In the genomic region with DNA sequence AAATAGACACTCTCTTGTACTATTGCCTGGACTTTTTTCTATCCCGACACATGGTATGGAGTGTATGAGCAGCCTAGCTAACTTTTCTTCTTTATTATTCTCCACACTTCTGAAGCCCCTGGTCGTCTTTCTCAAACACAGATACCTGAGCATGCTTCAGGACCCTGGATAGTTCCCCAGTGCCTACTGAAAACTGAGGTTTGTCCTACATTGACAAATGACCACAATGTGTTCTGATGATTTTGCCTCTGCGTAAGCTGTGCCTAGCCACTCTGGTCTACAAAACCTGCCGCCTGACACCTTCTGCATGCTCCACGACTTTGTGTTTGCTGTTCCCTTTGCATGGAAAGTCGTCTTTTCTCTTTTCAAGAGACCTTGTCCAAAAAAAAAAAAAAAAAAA, we compare ENCODE assay signal across 12 mouse cellular contexts. TPM values are rescaled to one million over a fixed set of nuclear protein-coding genes. Genes with fewer than 3 reads are reported as not detected.
DNase-seq lines count a peak whose midpoint lies in the region; ATAC-seq lines count a peak whose summit lies in the region.
"Had no signal": no experiment of that assay in that cellular context is flagged by ENCODE, and none has a peak within 500 bp of the region (broad histone marks: within the 10 kb centered on the region; RNA-seq: fewer than 3 reads in every experiment).

No protein-coding gene starts in this region.

- intact Hi-C loops in left cerebral cortex, postnatal 25 days (cut with DNase I), result no loop called here

- ATAC-seq in megakaryocyte progenitor cell, adult 5-6 weeks (replicated peaks; ENCODE audit: poor library complexity), result 0 out of 2 replicates have a peak, but pooled peaks have one; percentile 42
- ATAC-seq: activated CD4-positive, CD25-positive, alpha-beta regulatory T cell, adult 4 months had no signal

- DNase-seq in adrenal gland, postnatal 36 days, result peak; percentile 4 to 25
- no peak for DNase-seq in adrenal gland, postnatal 25 days
- DNase-seq in lung, postnatal 14 days, result peak; percentile 22
- DNase-seq in lung, postnatal 10 days, result no peak
- DNase-seq in adipocyte (ENCODE audit: low spot score), result peak; percentile 18
- DNase-seq in natural killer cell, adult 2 months (ENCODE audit: low spot score in 2 of 2), result no peak
- no peak for DNase-seq in left cerebral cortex, postnatal 25 days (ENCODE audit: low spot score in 2 of 2)
- DNase-seq: cerebellum, adult 18-20 months had no signal

RNA-seq across cellular contexts. Expression of gene Tph2, which starts 41.2 kb away (rescaled TPM):
- under 1 TPM in 1 of 2 experiments, not detected in 1; 0.10 TPM for total RNA-seq in adrenal gland, postnatal 36 days (2021)
- total RNA-seq in adrenal gland, postnatal 25 days (2021), result not detected in 2 replicates
- total RNA-seq in megakaryocyte progenitor cell, adult 5-6 weeks (2015), result not detected in 2 replicates
- not detected in 2 replicates for total RNA-seq in megakaryocyte progenitor cell, adult 5-6 weeks (2017)
- 1 to 10 TPM in 1 of 2 experiments, under 1 TPM in 1; 0.43 to 1.2 TPM for total RNA-seq in left cerebral cortex, postnatal 25 days (2021)
- total RNA-seq: heart, adult 18-20 months; megakaryocyte, adult 5-6 weeks had no signal

Comparison
In these comparisons a context has a peak if more than half of its experiments do, and no peak if none do; other contexts are left out.
1. DNase-seq: peak in adrenal gland, postnatal 36 days (2 of 2), lung, postnatal 14 days (single experiment) and adipocyte (single experiment); none in adrenal gland, postnatal 25 days (single experiment), lung, postnatal 10 days (single experiment), natural killer cell, adult 2 months (0 of 2) and left cerebral cortex, postnatal 25 days (0 of 2).